Mouse (Mus musculus) G1E-ER4 (cell line): ENCODE data around the gene Tmem269. TPM values are rescaled to one million over a fixed set of nuclear protein-coding genes. Genes with fewer than 3 reads are reported as not detected.
A peak's percentile ranks its signal among the peaks of the same experiment; 100 is the strongest.

Experiments
- GATA1 ChIP-seq: IDR thresholded peaks from one replicate; pipeline ENCODE4 v1.8.0; 2012; ENCODE audit warnings: low read length, inconsistent platforms
- polyA plus RNA-seq: library from polyadenylated mRNA; stranded (reverse); fragments of >175 nt; gene quantifications from 2 replicates; pipeline ENCODE4 v1.2.3, GENCODE M21; 2012

Tmem269 gene
- polyA plus RNA-seq, 1 experiment, result not detected

GRCm38 (mm10) chr4:119194909-119195581, 23.0 kb downstream of the Tmem269 start, which contains the start of gene Svbp:
Gene Svbp, plus strand, starts transcription at chr4:119195306.
- no peak for TF ChIP-seq GATA1

- TF ChIP-seq GATA1, result no peak
Measured at GRCm38 (mm10) chr4:119192757-119193156, 25.3 kb downstream of the Tmem269 start.

GRCm38 (mm10) chr4:119191273-119191672, 26.7 kb downstream of the Tmem269 start:
- no peak for TF ChIP-seq GATA1

GRCm38 (mm10) chr4:119190618-119191017, 27.4 kb downstream of the Tmem269 start:
- peak; percentile 68 for TF ChIP-seq GATA1

- no peak for TF ChIP-seq GATA1
Measured at GRCm38 (mm10) chr4:119189864-119190263, 28.2 kb downstream of the Tmem269 start, which contains the start of gene Ermap. Gene Ermap, minus strand, starts transcription at chr4:119190011.

- no peak for TF ChIP-seq GATA1
Measured at GRCm38 (mm10) chr4:119189392-119189791, 28.6 kb downstream of the Tmem269 start.

GRCm38 (mm10) chr4:119188060-119188785, 29.8 kb downstream of the Tmem269 start:
- no peak for TF ChIP-seq GATA1

GRCm38 (mm10) chr4:119185771-119186170, 32.2 kb downstream of the Tmem269 start:
- no peak for TF ChIP-seq GATA1

GRCm38 (mm10) chr4:119183525-119183924, 34.5 kb downstream of the Tmem269 start:
- TF ChIP-seq GATA1, result no peak

GRCm38 (mm10) chr4:119181456-119181855, 36.6 kb downstream of the Tmem269 start:
- TF ChIP-seq GATA1, result no peak

GRCm38 (mm10) chr4:119180133-119180707, 37.8 kb downstream of the Tmem269 start:
- TF ChIP-seq GATA1, result no peak

GRCm38 (mm10) chr4:119178331-119178730, 39.7 kb downstream of the Tmem269 start:
- no peak for TF ChIP-seq GATA1

GRCm38 (mm10) chr4:119177702-119178101, 40.3 kb downstream of the Tmem269 start:
- TF ChIP-seq GATA1, result no peak

GRCm38 (mm10) chr4:119173851-119174453, 44.1 kb downstream of the Tmem269 start, which contains the start of gene Zfp691:
Gene Zfp691, minus strand, starts transcription at chr4:119174195.
- no peak for TF ChIP-seq GATA1

GRCm38 (mm10) chr4:119172919-119173650, 44.9 kb downstream of the Tmem269 start:
- no peak for TF ChIP-seq GATA1
